Mouse (Mus musculus): ENCODE data around the gene Fam186a.
"Not testable (repeated sequence)": the region's sequence is repeated elsewhere in the genome, so short reads cannot be mapped to it uniquely, and the experiment has no call there.

Fam186a gene

GRCm38 (mm10) chr15:99934501-99934900 is 32.4 kb downstream of the Fam186a start:
- DNase-seq (ENCODE audit: low spot score in 2 of 2), result no peak

- no peak for DNase-seq (ENCODE audit: low spot score in 2 of 2)
These were observed 35.6 kb downstream of the Fam186a start for GRCm38 (mm10) chr15:99931231-99931630.

- DNase-seq (ENCODE audit: low spot score in 2 of 2), result peak in 1 of 2 experiments; percentile 26
These were observed 47.2 kb downstream of the Fam186a start for GRCm38 (mm10) chr15:99919601-99920158.

GRCm38 (mm10) chr15:99917264-99917663 is 49.6 kb downstream of the Fam186a start:
- DNase-seq (ENCODE audit: low spot score in 2 of 2), result no peak

- DNase-seq (ENCODE audit: low spot score in 2 of 2), result no peak
These were observed 52.2 kb downstream of the Fam186a start for GRCm38 (mm10) chr15:99914613-99915012.

- DNase-seq (ENCODE audit: low spot score in 2 of 2), result no peak
These were observed 55.1 kb downstream of the Fam186a start for GRCm38 (mm10) chr15:99911785-99912184.

GRCm38 (mm10) chr15:99909339-99909996 is 57.4 kb downstream of the Fam186a start:
- peak in 1 of 2 experiments; percentile 19 for DNase-seq (ENCODE audit: low spot score in 2 of 2)

- no peak for DNase-seq (ENCODE audit: low spot score in 2 of 2)
These were observed 59.3 kb downstream of the Fam186a start for GRCm38 (mm10) chr15:99907514-99907913.

GRCm38 (mm10) chr15:99907041-99907440 is 59.8 kb downstream of the Fam186a start:
- no peak for DNase-seq (ENCODE audit: low spot score in 2 of 2)

- no peak for DNase-seq (ENCODE audit: low spot score in 2 of 2)
These were observed 62.0 kb downstream of the Fam186a start for GRCm38 (mm10) chr15:99904841-99905240.

- DNase-seq (ENCODE audit: low spot score in 2 of 2), result peak; percentile 36 to 46
These were observed 62.5 kb downstream of the Fam186a start for GRCm38 (mm10) chr15:99904333-99904732.

- DNase-seq (ENCODE audit: low spot score in 2 of 2), result no peak
These were observed 63.6 kb downstream of the Fam186a start for GRCm38 (mm10) chr15:99903227-99903626.

GRCm38 (mm10) chr15:99902786-99903185 is 64.1 kb downstream of the Fam186a start:
- DNase-seq (ENCODE audit: low spot score in 2 of 2), result no peak

- no peak for DNase-seq (ENCODE audit: low spot score in 2 of 2)
These were observed 70.2 kb downstream of the Fam186a start for GRCm38 (mm10) chr15:99896621-99897020.

- DNase-seq (ENCODE audit: low spot score in 2 of 2), result no peak
These were observed 75.5 kb downstream of the Fam186a start for GRCm38 (mm10) chr15:99891355-99891754.

GRCm38 (mm10) chr15:99890412-99891236 is 76.2 kb downstream of the Fam186a start:
- peak; percentile 39 to 45 for DNase-seq (ENCODE audit: low spot score in 2 of 2)

- DNase-seq (ENCODE audit: low spot score in 2 of 2), result no peak
These were observed 77.5 kb downstream of the Fam186a start for GRCm38 (mm10) chr15:99889275-99889874.

- not testable (repeated sequence) for DNase-seq (ENCODE audit: low spot score in 2 of 2)
These were observed 79.7 kb downstream of the Fam186a start for GRCm38 (mm10) chr15:99887130-99887529.

- no peak for DNase-seq (ENCODE audit: low spot score in 2 of 2)
These were observed 82.8 kb downstream of the Fam186a start for GRCm38 (mm10) chr15:99884038-99884437.

- no peak for DNase-seq (ENCODE audit: low spot score in 2 of 2)
These were observed 88.3 kb downstream of the Fam186a start for GRCm38 (mm10) chr15:99878541-99878940.

- peak; percentile 72 to 88 for DNase-seq (ENCODE audit: low spot score in 2 of 2)
These were observed 91.5 kb downstream of the Fam186a start, which contains the start of gene Lima1 for GRCm38 (mm10) chr15:99875334-99875869. TSS of gene Lima1 (minus strand) at chr15:99875456.

Data from urinary bladder, adult 18-20 months (tissue).